Mouse (Mus musculus): Measurements from ENCODE around the gene Tex29. TPM values are rescaled to one million over a fixed set of nuclear protein-coding genes. Genes with fewer than 3 reads are reported as not detected.

Gene Tex29
- polyA plus RNA-seq, 1 experiment from 2014 or later = not detected

DNA sequence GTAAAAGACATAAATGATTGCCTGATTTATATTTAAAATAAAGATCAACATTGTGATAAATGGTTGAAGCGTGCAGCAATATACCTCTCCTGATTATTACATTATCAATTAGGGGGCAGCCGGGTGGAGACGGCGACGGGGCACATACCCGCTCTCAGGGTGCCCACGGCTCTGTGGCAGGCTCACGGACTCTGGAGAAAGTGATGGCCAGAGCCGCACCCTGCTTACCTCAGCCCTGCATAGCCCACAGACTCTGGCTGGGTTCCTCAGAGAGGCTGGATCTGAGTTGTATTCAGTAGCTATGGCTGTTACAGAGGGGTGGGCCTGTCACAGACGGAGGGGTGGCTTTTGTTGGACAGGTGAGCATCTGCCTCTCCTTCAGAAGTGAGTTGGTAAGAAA lies 56.4 kb downstream of the Tex29 start:
- Histone ChIP-seq H3K4me3 (no peak overlapping the region), H3K9me3 (replicated peaks) (no peaks in the 10 kb centered on the region), H3K4me1 (no peaks in the 10 kb centered on the region), H3K27me3 (ENCODE audit: low read depth, poor library complexity, severe bottlenecking) (no peaks in the 10 kb centered on the region), H3K36me3 (no peaks in the 10 kb centered on the region), H3K27ac (no peak overlapping the region)
- DNase-seq (ENCODE audit: low spot score) = no peak
- WGBS = 90% methylated on average over 10 of the region's 10 CpGs

DNA sequence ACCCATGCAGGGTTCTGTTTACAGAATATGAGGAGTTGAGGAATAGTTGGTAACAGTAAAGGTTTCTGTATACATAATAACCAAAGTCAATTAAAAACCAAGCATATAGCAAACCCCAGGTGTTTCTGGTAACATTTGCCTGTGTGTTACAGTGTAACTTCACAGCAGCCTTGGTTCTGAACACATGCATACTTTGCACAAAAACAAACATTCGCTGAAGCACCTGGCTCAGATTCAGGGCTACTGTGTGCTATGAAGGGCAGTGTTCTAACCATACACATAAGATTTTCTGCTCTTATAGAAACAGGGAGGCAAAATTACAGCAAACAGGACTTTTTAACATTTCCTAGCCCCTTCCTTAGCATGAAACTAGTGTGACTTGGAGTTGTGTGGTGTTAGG lies 58.5 kb downstream of the Tex29 start:
- no peak for DNase-seq (ENCODE audit: low spot score)
- H3K4me3 ChIP-seq = no peak overlapping the region
- no peaks in the 10 kb centered on the region for H3K4me1 ChIP-seq
- WGBS = 95% methylated on average over 1 of the region's 1 CpGs
- no peaks in the 10 kb centered on the region for H3K27me3 ChIP-seq (ENCODE audit: low read depth, poor library complexity, severe bottlenecking)
- H3K36me3 ChIP-seq = no peaks in the 10 kb centered on the region
- H3K9me3 ChIP-seq (replicated peaks) = no peaks in the 10 kb centered on the region
- no peak overlapping the region for H3K27ac ChIP-seq

Other genes with a start within 250 kb of the Tex29 start
- gene Ankrd10, start 204.7 kb upstream of the Tex29 start, polyA plus RNA-seq (2016; fragmentation: Nextera tagmentation; extraction: Ambion mirVana) = 146 and 157 TPM in 2 replicates
- gene 1700016D06Rik, start 139.4 kb upstream of the Tex29 start, polyA plus RNA-seq (2016; fragmentation: Nextera tagmentation; extraction: Ambion mirVana) = 0.21 TPM in 1 of 2 replicates, not detected in the other
- 52.4 and 59.1 TPM in 2 replicates for gene Arhgef7, start 112.8 kb upstream of the Tex29 start, polyA plus RNA-seq (2016; fragmentation: Nextera tagmentation; extraction: Ambion mirVana)